ENCODE assay signal across 22 mouse cellular contexts in genomic region chr6:97297151-97297550, GRCm38 (mm10). TPM values are rescaled to one million over a fixed set of nuclear protein-coding genes. Genes with fewer than 3 reads are reported as not detected.
"Had no signal": no experiment of that assay in that cellular context is flagged by ENCODE, and none has a peak within 500 bp of the region (broad histone marks: within the 10 kb centered on the region; RNA-seq: fewer than 3 reads in every experiment).

No protein-coding gene starts in this region.

- H3K27me3 ChIP-seq: lung, embryonic 15.5 days; megakaryocyte, embryonic 14.5 days; midbrain, embryonic 12.5 days; midbrain, embryonic 15.5 days; neural tube, embryonic 12.5 days; stomach, embryonic 15.5 days had no signal

- ATAC-seq: liver, postnatal 0 days; lung, postnatal 0 days; midbrain, embryonic 15.5 days had no signal

- H3K4me3 ChIP-seq: lung, embryonic 15.5 days; megakaryocyte, embryonic 14.5 days; midbrain, embryonic 12.5 days; midbrain, embryonic 15.5 days; neural tube, embryonic 12.5 days; stomach, embryonic 15.5 days had no signal

- H3K9ac ChIP-seq: liver, postnatal 0 days; lung, embryonic 15.5 days; midbrain, embryonic 12.5 days; midbrain, embryonic 15.5 days; neural tube, embryonic 12.5 days; stomach, embryonic 15.5 days had no signal

- H3K4me2 ChIP-seq: lung, embryonic 15.5 days; midbrain, embryonic 12.5 days; midbrain, embryonic 15.5 days; neural tube, embryonic 12.5 days; stomach, embryonic 15.5 days had no signal

- H3K27ac ChIP-seq: lung, embryonic 15.5 days; macrophage; midbrain, embryonic 12.5 days; midbrain, embryonic 15.5 days; neural tube, embryonic 12.5 days; stomach, embryonic 15.5 days; stomach, postnatal 0 days had no signal

- DNase-seq: liver, postnatal 0 days; lung, adult 2 months; lung, postnatal 14 days; lung, postnatal 36 days; right cerebral cortex, postnatal 14 days; thymus, adult 2 months; thymus, postnatal 25 days; thymus, postnatal 4 days had no signal

- H3K4me1 ChIP-seq: midbrain, embryonic 12.5 days; midbrain, embryonic 15.5 days; neural tube, embryonic 12.5 days had no signal

- H3K9me3 ChIP-seq: lung, embryonic 15.5 days; megakaryocyte, embryonic 14.5 days; midbrain, embryonic 12.5 days; midbrain, embryonic 15.5 days; neural tube, embryonic 12.5 days; stomach, embryonic 15.5 days had no signal

RNA-seq across cellular contexts. Expression of gene Lmod3, which starts 44.6 kb away (rescaled TPM):
- total RNA-seq: megakaryocyte progenitor cell, adult 5-6 weeks; midbrain, postnatal 0 days; monocyte, adult 5-6 weeks; neutrophil, adult 5-6 weeks had no signal
- polyA plus RNA-seq: macrophage; midbrain, embryonic 12.5 days; midbrain, embryonic 15.5 days; midbrain, postnatal 0 days; spleen, adult 2 months had no signal
